Mouse (Mus musculus) cerebellum, adult 8-10 months (tissue): ENCODE data around the gene Ltbp1.

Experiments used
- DNase-seq: peaks from one replicate; pipeline ENCODE4 v3.0.0; 2022

Ltbp1 gene

DNA sequence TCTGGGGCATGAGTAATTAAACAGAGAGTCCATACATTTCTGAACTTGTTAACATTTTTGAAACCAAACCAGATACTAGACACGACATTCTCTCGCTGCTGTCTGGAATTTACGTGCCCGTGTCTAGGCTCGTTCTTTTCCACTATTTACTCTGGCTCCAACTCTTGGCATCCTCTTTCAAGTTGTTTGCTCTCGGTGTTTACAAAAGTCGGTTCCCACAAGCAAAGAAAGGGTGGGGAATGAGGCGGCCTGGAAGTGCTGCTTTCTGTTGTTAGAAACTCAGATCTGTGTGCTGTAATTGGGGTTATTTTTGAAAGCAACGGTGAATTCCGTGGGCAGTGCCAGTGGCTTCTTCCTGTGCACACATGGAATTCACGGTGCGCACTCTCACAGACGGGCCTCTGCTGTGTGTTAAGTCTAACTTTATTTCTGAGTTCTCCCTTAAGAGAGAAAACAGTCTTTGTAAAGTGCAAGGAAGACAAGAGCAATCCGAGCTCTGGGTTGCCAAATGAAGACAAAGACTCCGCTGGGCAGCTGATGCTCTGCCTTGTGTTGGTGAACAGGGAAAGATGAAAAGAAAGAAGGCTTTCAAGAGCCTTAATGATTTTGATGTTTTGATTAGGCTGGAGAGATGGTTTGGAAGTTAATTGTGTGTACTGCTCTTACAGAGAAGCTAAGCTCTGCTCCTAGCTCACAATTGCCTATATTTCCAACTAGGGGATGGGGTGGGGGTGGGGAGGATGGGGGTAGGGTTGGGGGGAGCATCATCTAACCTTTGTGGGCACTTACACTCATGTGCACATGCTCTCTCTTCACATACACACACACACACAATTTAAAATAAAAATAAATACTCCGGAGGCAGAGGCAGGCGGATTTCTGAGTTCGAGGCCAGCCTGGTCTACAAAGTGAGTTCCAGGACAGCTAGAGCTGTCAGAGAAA, 302.0 kb downstream of the Ltbp1 start:
- DNase-seq: no peak

DNA sequence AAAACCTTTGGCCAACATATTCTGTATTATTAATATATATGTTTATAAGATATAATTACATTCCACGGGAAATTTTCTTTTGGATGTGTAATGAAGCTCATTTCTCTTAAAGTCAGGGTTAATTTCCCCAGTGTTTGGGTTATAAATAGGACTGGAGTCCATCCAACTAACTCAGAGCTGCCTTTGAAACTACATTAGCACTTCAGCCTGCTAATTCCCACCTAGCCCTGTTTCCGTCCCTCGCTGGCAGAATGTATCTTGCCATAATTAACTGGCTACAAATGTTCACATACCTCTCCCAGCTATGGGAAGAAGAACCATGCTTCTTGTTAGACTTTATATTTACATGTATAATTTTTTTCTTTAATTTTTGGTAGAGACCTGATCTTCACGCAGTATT, 311.7 kb downstream of the Ltbp1 start:
- no peak for DNase-seq

DNA sequence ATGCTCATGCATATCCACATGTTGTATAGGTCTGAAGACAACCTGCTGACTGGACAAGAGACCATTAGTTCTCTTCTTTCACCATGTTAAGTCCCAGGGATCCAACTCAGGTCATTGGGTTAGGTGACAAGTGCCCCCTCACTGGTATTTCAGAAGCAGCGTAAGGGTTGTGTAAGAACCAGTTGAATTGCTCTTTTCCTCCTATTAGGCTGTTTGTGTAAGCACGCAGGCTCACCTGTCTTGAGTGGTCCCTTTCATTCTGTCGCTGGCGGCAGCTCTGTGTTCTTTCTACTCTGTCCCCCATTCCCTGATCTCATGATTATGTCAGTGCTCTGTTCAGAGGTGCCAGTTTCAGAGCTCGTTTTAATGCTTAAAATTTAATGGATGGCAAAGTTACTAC, 317.9 kb downstream of the Ltbp1 start:
- DNase-seq: no peak

DNA sequence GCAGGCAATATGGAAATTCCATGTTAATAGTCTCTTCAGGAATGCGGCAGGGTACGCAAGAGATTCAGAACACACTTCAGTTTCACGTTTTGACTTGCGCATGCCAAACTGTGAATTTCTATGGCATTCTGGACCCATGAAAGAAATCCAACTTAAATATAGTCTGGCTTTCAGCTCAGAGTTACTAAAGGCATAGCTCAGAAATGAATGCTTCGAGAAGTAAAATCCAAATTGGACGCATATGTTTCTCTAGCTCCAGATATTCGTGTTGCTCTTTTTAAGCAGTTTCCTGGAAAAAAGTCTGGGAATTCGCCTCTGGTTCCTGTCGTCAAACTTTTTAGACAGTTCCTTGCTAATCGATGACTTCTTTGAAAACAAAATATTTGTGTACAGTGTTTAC, 318.4 kb downstream of the Ltbp1 start:
- DNase-seq: no peak

DNA sequence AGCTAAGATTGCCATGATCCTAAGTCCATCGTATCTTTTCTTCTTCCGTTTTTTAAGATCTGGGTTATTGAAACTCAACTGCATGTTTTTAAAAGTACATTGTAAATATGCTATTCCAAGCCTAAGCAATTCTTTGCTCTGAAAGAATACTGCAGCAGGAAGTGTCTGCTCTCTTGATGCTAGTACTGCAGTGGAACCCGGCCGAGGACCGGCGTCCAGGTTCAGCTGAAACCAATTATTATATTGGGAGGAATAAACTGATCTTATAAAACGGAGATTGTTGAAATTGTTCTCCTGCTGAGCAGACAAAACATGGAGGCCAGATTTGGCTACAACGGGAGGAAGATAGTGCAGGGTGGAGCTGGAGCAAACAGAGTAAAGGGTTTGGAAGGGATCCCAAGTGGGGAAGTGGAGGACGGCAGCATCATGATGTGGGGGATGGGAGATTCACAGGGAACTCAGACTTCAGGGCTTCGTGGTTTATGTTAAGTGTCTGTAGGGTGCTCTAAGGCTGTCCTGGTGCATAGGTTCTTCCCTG, 322.8 kb downstream of the Ltbp1 start:
- no peak for DNase-seq

DNA sequence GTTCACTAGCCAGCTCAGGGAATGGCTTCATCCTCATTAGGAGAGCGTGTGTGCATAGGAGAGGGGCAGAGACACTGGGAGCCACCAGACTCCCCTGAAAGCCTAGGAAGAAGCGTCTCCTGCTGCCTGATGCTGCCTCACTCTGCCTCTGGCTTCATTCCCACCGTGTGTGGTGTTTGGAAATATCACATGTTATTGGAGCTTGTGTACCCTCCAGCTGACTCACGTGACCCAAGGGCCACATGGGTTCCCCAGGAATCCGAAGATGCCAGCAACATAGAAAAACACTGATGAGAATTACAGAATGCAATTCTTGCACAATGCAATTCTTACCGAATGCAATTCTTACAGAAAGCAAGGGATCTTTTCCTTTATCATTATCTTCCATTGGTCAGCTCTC, 325.0 kb downstream of the Ltbp1 start:
- DNase-seq: no peak

DNA sequence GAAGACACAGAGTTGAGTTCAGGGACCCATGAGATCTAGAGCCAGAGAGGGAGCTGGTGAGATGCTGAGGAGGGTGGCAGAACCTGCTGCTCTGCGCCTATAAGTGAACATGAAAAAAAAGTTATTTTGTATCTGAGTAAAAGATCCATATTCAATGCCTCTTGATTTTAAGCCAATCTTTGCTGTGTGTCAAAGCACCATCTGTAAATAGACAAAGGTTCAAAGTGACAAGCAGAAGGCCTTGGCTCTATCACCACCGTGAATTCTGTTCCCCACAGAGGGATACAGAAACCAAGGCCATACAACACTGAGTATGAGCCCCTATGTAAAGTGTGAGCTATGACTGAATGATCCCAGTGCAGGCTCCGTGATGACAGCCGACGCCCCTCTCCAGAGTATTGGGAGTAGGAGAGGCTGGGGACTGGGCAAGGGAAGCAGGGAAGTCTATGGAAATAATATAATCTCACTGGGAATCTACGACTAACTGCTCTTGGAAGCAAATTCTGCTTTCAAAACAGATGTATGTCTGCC, 326.1 kb downstream of the Ltbp1 start:
- no peak for DNase-seq

DNA sequence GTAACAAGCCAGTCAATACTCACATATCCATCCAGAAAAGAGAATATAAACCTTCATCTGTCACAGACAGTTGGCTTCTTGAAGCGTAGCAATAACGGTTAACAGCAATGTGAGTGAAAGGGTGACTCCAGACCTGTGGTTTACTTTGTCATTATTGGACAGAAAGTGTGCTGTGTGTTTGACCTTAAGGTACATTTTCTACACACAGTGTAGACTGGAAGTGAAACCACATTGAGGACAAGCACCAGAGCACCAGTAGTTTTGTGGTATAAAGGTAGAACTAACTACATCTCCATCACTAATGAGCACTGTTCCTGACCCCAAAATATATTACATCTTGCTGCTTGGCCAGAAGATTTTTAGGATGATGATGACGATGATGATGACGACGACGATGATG, 326.9 kb downstream of the Ltbp1 start:
- no peak for DNase-seq

DNA sequence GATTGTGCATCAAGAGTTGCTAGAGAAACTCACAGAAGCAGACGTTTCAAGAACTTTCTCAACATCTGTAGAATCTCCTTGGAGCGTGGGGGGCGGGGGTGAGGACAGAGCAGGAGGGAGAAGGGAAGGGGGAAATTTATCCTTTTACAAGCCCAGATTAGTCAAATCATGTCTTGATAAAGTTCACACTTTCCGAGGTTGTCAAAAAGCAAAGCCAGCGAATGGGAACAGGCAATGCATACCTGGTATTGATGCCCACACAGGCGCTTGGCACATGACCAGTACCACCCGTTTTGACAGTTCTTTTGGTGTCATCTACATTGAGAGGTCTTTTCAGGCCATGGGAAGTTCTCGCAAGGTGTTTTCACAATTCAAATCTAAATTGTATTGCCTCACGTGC, 327.6 kb downstream of the Ltbp1 start:
- DNase-seq: no peak

DNA sequence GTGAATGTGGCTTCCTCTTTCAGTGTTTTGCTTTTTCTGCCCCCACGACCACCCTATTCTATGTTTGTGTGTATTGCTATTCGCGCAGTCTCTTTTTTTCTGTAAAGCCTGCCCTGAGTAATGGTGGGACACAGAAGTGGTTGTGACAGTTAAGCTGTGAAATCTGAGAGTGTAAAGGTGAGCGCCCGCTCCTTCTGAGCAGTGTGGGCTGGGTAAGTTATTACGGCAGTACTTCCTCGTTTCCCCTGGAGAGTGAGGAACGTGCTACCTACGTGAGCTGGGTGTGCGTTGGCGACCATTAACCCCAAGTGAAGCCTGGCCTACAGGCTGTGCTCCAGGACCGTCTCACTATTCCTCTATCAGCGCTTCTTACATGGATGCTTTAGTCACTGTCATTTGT, 328.4 kb downstream of the Ltbp1 start:
- no peak for DNase-seq

DNA sequence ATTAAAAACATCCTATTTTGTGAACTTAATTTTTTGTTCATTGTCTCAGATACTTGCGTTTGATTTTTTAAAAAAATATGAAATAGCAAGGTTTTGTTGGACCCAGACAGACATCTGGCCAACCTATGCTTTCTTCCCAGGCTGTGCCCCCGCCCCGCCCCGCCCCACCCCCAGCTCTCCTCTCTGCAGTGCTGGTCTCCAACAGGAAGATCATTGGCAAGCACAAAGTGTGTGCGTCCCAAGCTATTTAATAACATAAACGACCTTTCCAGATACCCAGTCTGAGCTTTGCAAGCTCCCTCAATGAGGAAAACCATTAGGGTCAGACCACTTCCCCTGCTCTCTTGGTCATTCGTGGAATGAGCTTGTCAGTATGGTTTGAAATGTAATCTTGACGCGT, 330.3 kb downstream of the Ltbp1 start:
- DNase-seq: no peak

DNA sequence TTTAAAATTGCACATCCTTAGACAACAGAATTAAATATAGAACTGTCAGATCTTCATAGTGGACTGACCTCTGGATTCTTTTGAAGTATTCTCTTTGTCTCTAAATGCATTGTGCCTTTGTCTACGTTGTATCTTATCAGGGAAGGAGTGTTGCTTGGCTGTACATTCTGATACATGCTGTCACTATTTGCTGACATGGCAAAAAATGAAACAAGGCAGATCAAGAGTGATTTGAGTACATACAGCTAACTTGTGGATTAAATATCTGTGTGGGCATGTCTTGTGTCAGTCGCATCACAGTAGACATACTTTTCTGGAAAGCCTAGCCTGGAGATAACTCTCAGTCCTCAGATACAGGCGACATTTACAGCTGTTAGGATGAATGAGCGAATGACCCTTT, 335.9 kb downstream of the Ltbp1 start:
- DNase-seq: no peak

DNA sequence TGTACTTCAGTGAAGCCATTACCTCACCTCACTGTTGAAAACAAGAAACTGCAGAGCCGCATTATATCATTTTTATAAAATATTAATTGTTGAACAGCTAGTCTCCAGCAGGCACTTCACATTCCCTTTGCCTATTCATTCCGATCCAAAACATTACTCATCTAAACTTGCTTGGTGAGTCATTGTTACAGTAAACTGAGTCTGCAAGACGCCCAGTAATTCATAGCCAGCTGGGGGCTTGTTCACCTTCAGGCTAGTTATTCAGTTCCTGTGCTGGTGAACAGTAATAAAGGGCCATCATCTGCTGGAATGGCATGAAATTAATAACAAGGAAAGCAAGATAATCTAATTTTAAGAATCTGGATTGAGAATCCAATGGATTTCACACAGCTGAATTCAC, 339.7 kb downstream of the Ltbp1 start:
- DNase-seq: no peak

DNA sequence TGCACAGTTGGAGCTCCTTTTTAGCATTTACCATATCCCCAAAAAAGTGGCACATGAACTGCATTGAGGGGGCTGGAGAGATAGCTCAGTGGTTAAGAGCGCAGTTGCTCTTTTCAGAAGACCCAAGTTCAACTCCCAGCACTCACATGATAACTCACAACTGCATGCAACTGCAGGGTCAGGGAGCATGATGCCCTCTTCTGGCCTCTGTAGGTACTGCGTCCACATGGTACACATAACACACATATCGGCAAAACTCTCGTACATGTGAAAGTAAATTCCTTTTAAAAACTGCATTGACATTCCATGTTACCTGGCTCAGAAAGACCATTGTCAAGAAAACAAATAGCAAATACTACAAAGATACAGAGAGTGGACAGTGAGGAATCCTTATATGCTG, 342.0 kb downstream of the Ltbp1 start:
- no peak for DNase-seq

DNA sequence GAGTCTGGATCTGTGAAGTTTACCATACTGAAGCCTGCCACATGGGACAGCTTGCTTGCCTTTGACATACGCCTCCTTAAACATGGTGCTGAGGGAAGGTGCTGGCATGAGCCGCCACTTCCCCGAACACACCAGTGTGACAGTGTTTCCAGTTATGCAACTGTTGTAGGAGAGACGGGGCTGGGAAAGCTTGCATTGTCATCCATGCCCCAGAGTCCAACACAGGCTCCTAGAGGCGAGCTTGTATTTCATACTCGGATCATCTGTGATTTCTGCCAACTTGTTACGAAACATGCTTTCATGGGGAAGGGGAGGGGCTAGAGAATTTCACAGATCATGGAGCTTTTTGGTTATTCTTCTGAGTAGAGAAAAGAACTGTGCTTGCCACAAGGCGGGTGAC, 343.7 kb downstream of the Ltbp1 start:
- no peak for DNase-seq

DNA sequence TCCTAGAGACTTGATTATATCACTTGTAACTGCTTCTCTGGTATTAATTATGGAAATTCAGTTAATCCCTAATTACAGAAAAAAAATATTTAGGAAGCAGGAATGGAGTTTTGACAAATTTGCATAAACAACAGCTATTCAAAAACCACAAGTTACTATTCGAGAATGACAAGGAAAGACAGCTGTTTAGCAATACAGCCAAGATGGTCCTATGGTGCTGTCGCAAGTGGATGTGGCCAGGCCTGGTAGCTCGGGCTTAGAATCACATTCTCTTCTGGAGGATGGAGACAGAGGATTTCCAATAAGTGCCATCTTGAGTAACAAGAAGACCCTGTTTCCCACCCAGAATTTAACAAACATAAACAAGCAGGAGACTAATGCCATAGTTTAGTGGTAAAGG, 344.2 kb downstream of the Ltbp1 start:
- no peak for DNase-seq

DNA sequence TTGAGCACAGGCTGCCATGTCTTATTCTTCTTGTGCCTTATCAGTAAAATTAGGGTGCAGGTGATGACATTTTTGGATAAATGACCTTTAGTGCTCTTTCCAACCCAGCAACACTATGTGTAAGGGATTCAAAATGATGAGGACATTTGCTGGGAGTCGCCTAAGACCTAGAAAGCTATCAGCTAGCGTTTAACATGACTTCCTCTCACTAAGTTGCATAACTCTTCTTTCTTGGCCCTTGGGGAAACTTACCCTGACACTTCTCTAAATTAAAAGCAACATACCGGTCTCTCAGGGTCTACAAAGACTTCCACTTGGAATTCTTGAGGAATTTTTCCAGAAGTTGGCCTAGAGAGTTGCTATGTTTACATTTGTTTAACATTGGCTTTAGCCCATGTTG, 348.0 kb downstream of the Ltbp1 start:
- DNase-seq: no peak

DNA sequence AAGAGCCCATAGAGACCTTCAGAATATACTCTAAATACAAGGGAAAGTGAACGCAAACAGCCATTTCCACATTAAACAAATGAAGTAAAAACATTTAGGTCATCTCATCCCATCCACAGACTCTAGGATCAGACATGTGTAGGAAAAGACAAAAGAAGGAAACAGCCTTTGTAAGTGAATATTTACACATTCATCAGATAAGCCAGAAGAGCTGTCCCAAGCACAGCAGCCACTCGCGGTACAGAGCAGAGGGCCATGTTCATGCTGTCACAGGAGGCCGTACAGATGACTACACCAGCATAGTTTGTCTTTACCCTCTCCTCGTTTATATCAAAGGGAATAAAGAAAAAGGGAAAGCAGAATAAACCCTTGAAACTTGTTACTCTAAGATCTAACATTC, 350.1 kb downstream of the Ltbp1 start:
- DNase-seq: no peak

DNA sequence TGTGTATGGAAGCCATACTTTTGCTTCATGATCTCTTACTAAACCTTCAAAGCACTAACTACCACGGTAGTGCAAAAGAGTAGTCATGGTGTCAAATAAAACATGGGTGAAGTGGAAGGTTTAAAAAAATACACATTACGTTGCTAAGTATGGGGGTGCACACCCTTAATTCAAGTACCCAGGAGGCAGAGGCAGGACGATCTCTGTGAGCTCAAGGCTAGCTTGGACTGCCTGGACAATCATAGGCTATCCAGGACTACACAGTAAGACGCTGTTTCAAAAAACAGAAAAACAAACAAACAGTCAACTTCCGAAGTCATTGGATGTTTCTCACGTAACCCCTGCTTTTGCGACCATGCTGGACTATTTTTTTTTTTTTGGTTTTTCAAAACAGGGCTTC, 354.7 kb downstream of the Ltbp1 start:
- DNase-seq: no peak

DNA sequence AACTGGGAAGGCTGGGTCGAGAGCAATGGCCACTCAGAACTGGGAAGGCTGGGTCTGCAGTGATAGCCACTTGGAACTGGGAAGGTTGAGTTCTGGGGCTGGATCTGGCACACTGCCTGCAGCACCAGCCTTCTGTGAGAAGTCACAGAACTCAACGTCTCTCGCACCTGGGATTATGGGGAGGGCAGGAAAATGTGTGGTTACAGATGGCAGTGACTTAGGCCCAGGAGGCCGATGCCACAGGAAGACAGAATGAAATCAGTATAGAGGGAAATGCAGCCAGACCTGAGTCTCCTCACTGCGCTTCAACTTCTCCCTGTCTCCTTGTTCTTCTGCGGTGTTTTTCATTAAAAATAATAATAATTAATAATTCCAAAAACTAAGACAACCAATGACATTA, 361.0 kb downstream of the Ltbp1 start:
- no peak for DNase-seq

DNA sequence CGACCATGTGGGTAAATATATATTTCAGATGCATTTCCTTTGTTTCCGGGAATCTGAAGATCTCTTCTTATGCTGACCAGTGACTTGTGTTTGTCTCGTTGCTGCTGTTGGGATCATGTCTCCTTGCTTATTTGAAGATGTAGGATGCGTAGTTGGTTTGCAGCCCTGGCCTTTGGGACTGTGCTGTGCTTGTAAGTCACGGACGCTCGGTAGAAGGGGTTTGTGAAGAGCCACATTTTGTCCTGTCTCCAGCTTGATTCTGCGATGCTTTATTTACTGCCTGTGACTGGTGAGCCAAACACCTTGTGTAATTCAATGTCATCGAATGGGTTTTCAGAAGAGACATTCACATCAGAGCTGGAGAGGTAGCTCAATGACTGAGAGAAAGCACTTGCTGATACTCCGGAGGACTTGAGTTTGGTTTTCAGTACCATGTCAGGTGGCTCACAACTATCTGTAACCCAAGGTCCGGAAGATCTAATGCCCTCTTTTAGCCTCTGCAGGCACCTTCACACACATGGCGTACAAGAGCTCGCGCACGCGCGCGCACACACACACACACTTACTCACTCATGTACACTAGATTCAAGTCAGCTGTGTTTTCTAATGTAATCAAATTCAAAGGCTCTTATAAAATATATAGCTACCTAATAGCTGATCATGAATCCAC, 362.3 kb downstream of the Ltbp1 start:
- DNase-seq: no peak

DNA sequence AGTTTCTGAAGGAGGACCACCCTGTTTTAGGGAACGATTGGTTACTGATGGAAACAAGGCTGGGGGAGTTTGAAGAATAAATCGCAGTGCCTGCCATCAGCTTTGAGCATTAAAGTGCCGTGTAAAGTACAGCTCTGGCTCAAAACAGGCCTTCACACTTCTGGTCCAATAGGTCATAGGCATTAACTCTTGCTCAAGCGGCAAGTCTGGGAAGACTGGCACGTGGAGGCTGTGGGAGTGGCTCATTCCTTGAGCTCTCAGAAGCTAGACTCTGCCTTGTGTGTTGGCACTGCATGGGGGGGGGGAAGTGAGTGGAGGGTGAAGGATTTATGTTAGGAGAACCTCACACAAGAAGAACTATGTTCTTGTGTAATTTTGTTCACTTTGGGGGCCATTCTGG, 363.2 kb downstream of the Ltbp1 start:
- DNase-seq: no peak

DNA sequence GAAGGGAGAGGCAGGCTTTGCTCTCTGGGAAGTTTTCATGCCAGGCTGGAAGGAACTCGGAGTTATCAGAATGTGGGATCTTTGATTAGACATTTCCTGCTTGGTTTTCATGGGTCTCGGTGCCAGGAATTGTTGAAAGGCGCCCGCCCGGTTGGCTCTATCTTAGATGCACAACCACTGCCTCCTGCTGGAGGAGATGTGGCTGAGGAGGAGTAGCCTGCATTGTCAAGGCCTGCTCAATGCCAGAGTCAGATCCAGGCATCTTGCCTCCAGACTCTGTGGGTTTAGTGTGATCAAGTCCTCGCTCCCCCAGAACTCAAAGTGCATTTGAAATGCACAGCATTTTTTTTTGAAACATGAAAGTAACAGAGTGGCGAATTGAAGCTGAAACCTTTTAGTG, 364.0 kb downstream of the Ltbp1 start:
- DNase-seq: no peak

DNA sequence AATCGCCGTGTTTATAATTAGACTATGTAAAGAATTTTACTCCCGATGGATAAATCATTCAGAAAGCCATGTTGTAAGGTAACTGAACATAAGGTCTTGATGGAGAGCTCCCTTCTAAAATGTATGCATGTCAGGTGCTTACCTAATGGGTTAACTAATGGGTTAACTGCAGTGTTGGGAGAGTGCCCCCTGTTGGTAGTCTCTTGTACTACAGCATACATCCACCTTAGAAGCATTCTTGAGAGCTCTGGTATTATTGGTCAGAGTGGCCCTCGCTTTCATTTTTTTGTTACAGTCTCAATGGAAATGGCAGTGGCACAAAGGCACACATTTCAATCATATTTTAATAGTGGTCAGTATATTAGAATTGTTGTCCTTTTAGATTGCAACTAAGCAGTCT, 364.8 kb downstream of the Ltbp1 start:
- no peak for DNase-seq
